Mouse (Mus musculus): ENCODE results near the gene Gm45713. TPM values are rescaled to one million over a fixed set of nuclear protein-coding genes. Genes with fewer than 3 reads are reported as not detected.
"Not testable (repeated sequence)": the region's sequence is repeated elsewhere in the genome, so short reads cannot be mapped to it uniquely, and the experiment has no call there.

The Gm45713 gene
- polyA plus RNA-seq, 1 experiment from 2014 or later: 0.41 TPM

DNA sequence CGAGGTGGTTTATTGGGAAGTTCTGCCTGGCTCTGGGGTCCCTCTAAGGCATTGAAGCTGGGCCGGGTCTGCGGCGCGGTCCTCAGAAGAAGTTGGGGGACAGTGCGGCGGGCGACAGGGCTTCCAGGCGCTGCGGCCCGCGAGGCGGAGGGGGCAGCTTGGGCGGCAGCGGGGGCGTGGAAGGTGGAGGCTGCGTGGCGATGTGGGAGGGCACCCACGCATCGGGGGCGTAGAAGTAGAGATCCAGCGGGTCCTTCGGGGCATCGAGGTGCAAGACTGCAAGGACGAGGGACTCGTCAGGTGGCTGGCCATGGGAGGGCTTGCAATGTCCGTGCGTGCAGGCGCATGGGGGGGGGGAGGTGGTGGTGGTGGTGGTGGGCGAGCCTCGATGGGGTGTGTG is 40.3 kb upstream of the Gm45713 start:
- Histone ChIP-seq H3K4me1 (replicated peaks; ENCODE audit: control insufficient read depth, insufficient read depth, low read length) (0 out of 2 replicates have a peak, but pooled peaks cover 3% of the 10 kb centered on the region), H3K27me3 (replicated peaks; ENCODE audit: control insufficient read depth, insufficient read depth, low read length) (peaks cover 83% of the 10 kb centered on the region), H3K27ac (ENCODE audit: low read depth, low read length) (no peak overlapping the region), H3K9ac (ENCODE audit: low read depth, low read length) (no peak overlapping the region), H3K4me3 (ENCODE audit: low read depth, low read length) (0 out of 2 replicates have a peak overlapping the region, but pooled peaks have one; percentile 12), H3K4me2 (no peak overlapping the region), H3K36me3 (ENCODE audit: control insufficient read depth, insufficient read depth, low read length) (no peaks in the 10 kb centered on the region), H3K9me3 (ENCODE audit: control insufficient read depth, low read length) (0 out of 2 replicates have a peak, but pooled peaks cover under 1% of the 10 kb centered on the region)
- no peak for ATAC-seq (replicated peaks; ENCODE audit: low FRiP score)
- DNase-seq (ENCODE audit: low spot score): no peak
- 6% methylated on average over 31 of the region's 31 CpGs for WGBS

DNA sequence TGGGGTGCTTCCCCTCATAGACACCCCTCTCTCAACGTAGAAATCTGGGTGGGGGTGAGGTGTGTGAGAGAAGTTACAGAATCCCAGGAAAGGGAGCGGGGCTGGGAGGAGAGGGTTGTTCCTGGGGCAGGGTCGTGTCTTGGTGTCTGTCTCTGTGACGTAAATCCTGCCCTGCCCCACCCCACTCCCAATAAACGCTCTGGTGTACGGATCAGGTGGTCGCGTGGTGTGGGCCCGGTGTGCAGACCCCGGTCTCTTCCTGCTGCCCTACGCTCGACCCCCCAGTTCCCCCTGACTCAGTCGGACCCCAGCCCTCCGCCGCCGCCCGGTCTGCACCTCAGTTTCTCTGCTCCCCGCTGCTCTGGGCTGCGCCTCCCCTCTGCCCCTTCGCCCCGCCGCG is 39.9 kb upstream of the Gm45713 start:
- ATAC-seq (replicated peaks; ENCODE audit: low FRiP score): no peak

DNA sequence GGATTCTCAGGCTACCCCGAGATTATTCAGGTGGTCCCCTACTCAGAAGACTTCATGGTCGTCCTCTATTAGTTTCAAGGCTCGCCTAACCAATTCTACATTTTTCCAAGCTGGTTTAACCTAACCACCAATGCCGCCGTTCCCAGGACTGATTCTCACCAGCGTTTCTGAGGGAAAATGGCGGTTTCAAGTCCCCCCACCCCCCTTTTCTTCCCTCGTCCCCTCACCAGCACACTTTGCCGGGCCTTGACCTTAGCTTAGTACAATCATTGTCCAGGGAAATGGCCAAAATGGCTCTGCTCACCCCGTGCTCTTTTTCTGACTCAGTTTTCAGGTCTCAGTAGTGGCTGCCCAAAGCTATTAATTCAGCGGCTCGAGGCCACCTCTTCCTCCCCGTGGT is 39.4 kb upstream of the Gm45713 start:
- Histone ChIP-seq H3K4me3 (ENCODE audit: low read depth, low read length) (no peak overlapping the region), H3K27me3 (replicated peaks; ENCODE audit: control insufficient read depth, insufficient read depth, low read length) (peaks cover 76% of the 10 kb centered on the region), H3K4me1 (replicated peaks; ENCODE audit: control insufficient read depth, insufficient read depth, low read length) (0 out of 2 replicates have a peak, but pooled peaks cover 3% of the 10 kb centered on the region), H3K9ac (ENCODE audit: low read depth, low read length) (no peak overlapping the region), H3K9me3 (ENCODE audit: control insufficient read depth, low read length) (0 out of 2 replicates have a peak, but pooled peaks cover 3% of the 10 kb centered on the region), H3K27ac (ENCODE audit: low read depth, low read length) (no peak overlapping the region), H3K4me2 (no peak overlapping the region), H3K36me3 (ENCODE audit: control insufficient read depth, insufficient read depth, low read length) (no peaks in the 10 kb centered on the region)
- no peak for DNase-seq (ENCODE audit: low spot score)
- WGBS: 5% methylated on average over 13 of the region's 13 CpGs
- no peak for ATAC-seq (replicated peaks; ENCODE audit: low FRiP score)

More for the DNA sequence above, 39.9 kb upstream of the Gm45713 start:
- H3K27me3 ChIP-seq (replicated peaks; ENCODE audit: control insufficient read depth, insufficient read depth, low read length): peaks cover 80% of the 10 kb centered on the region
- WGBS: 4% methylated on average over 23 of the region's 23 CpGs
- H3K4me2 ChIP-seq: no peak overlapping the region
- H3K9me3 ChIP-seq (ENCODE audit: control insufficient read depth, low read length): 0 out of 2 replicates have a peak, but pooled peaks cover 3% of the 10 kb centered on the region
- H3K9ac ChIP-seq (ENCODE audit: low read depth, low read length): no peak overlapping the region
- H3K4me3 ChIP-seq (ENCODE audit: low read depth, low read length): no peak overlapping the region
- no peak for DNase-seq (ENCODE audit: low spot score)
- no peak overlapping the region for H3K27ac ChIP-seq (ENCODE audit: low read depth, low read length)
- no peaks in the 10 kb centered on the region for H3K36me3 ChIP-seq (ENCODE audit: control insufficient read depth, insufficient read depth, low read length)
- H3K4me1 ChIP-seq (replicated peaks; ENCODE audit: control insufficient read depth, insufficient read depth, low read length): 0 out of 2 replicates have a peak, but pooled peaks cover 3% of the 10 kb centered on the region

DNA sequence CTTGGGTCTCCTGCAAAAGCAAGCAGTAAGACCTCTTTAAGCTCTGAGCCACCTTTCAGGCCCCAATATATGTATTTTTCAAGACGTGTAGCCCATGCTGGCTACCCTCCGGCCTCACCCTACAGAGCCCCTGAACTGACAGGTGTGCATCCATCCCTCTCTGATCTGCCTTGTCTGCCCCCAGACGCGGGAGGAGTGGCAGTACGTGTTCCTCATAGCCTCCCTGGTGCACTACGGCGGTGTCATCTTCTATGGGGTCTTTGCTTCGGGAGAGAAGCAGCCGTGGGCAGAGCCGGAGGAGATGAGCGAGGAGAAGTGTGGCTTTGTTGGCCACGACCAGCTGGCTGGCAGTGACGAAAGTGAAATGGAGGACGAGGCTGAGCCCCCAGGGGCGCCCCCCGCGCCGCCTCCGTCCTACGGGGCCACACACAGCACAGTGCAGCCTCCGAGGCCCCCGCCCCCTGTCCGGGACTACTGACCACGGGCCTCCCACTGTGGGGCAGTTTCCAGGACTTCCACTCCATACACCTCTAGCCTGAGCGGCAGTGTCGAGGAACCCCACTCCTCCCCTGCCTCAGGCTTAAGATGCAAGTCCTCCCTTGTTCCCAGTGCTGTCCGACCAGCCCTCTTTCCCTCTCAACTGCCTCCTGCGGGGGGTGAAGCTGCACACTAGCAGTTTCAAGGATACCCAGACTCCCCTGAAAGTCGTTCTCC is 38.7 kb upstream of the Gm45713 start:
- H3K9ac ChIP-seq (ENCODE audit: low read depth, low read length): no peak overlapping the region
- peaks cover 8% of the 10 kb centered on the region for H3K9me3 ChIP-seq (ENCODE audit: control insufficient read depth, low read length)
- ATAC-seq (replicated peaks; ENCODE audit: low FRiP score): no peak
- H3K4me1 ChIP-seq (replicated peaks; ENCODE audit: control insufficient read depth, insufficient read depth, low read length): 0 out of 2 replicates have a peak, but pooled peaks cover 3% of the 10 kb centered on the region
- no peaks in the 10 kb centered on the region for H3K36me3 ChIP-seq (ENCODE audit: control insufficient read depth, insufficient read depth, low read length)
- no peak overlapping the region for H3K4me3 ChIP-seq (ENCODE audit: low read depth, low read length)
- no peak for DNase-seq (ENCODE audit: low spot score)
- H3K27me3 ChIP-seq (replicated peaks; ENCODE audit: control insufficient read depth, insufficient read depth, low read length): peaks cover 70% of the 10 kb centered on the region
- H3K27ac ChIP-seq (ENCODE audit: low read depth, low read length): no peak overlapping the region
- WGBS: 7% methylated on average over 29 of the region's 29 CpGs
- no peak overlapping the region for H3K4me2 ChIP-seq

DNA sequence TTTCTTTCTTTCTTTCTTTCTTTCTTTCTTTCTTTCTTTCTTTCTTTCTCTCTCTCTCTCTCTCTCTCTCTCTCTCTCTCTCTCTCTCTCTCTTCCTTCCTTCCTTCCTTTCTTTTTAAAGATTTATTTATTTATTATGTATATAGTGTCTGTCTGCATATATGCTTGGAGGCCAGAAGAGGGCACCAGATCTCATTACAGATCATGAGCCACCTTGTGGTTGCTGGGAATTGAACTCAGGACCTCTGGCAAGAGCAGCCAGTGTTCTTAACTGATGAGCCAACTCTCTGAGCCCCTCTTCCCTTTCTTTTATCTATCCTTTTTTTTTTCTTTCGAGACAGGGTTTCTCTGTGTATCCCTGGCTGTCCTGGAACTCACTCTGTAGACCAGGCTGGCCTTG is 37.7 kb upstream of the Gm45713 start:
- H3K4me3 ChIP-seq (ENCODE audit: low read depth, low read length); H3K4me1 ChIP-seq (replicated peaks; ENCODE audit: control insufficient read depth, insufficient read depth, low read length); H3K27ac ChIP-seq (ENCODE audit: low read depth, low read length); H3K4me2 ChIP-seq; H3K36me3 ChIP-seq (ENCODE audit: control insufficient read depth, insufficient read depth, low read length); ATAC-seq (replicated peaks; ENCODE audit: low FRiP score); DNase-seq (ENCODE audit: low spot score); H3K9ac ChIP-seq (ENCODE audit: low read depth, low read length): not testable (repeated sequence)
- H3K9me3 ChIP-seq (ENCODE audit: control insufficient read depth, low read length): peaks cover 16% of the 10 kb centered on the region
- 42% methylated on average over 1 of the region's 1 CpGs for WGBS
- H3K27me3 ChIP-seq (replicated peaks; ENCODE audit: control insufficient read depth, insufficient read depth, low read length): peaks cover 70% of the 10 kb centered on the region

DNA sequence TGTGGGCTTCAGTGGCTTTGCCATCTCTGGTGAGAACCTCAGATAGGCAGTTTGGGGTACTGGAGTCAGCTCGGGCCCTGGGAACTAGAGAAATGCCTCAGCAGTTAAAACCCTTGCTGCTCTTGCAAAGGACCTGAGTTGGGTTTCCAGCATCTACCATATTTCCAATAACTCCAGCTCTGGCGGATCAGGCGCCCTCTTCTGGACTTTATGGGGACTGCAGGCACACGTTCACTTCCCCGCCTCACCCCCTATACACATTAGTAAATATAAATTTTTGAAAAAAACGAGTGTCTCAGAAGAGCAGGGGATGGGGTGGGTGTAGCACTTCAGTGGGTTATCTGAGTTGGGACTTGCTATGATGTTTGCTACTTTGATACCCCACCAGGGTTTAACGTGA is 36.9 kb upstream of the Gm45713 start:
- no peak for DNase-seq (ENCODE audit: low spot score)
- no peak overlapping the region for H3K27ac ChIP-seq (ENCODE audit: low read depth, low read length)
- H3K9me3 ChIP-seq (ENCODE audit: control insufficient read depth, low read length): peaks cover 18% of the 10 kb centered on the region
- no peaks in the 10 kb centered on the region for H3K36me3 ChIP-seq (ENCODE audit: control insufficient read depth, insufficient read depth, low read length)
- 52% methylated on average over 7 of the region's 7 CpGs for WGBS
- H3K27me3 ChIP-seq (replicated peaks; ENCODE audit: control insufficient read depth, insufficient read depth, low read length): peaks cover 70% of the 10 kb centered on the region
- no peak overlapping the region for H3K9ac ChIP-seq (ENCODE audit: low read depth, low read length)
- H3K4me2 ChIP-seq: no peak overlapping the region
- 0 out of 2 replicates have a peak, but pooled peaks cover 3% of the 10 kb centered on the region for H3K4me1 ChIP-seq (replicated peaks; ENCODE audit: control insufficient read depth, insufficient read depth, low read length)
- no peak for ATAC-seq (replicated peaks; ENCODE audit: low FRiP score)
- H3K4me3 ChIP-seq (ENCODE audit: low read depth, low read length): no peak overlapping the region

DNA sequence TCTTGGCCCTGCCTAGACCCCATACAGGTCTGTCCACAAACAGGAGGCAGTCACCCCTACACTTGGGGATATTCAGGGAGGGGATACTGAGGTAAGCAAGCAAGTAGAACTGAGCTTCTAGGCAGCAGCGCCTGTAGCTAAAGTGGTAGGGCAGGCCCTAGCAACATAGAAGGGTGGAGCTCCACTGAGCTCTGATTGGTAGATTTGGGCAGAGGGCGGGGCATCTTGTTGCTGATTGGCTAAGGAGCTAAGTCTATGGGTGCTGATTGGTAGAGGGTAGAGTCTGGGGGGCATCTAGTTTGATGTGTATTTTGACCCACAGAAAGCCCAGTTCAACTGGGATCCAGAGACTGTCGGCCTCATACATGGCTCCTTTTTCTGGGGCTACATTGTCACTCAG is 33.5 kb upstream of the Gm45713 start:
- Histone ChIP-seq H3K27ac (ENCODE audit: low read depth, low read length) (no peak overlapping the region), H3K4me1 (replicated peaks; ENCODE audit: control insufficient read depth, insufficient read depth, low read length) (no peaks in the 10 kb centered on the region), H3K36me3 (ENCODE audit: control insufficient read depth, insufficient read depth, low read length) (no peaks in the 10 kb centered on the region), H3K4me2 (no peak overlapping the region), H3K9me3 (ENCODE audit: control insufficient read depth, low read length) (peaks cover 18% of the 10 kb centered on the region), H3K4me3 (ENCODE audit: low read depth, low read length) (no peak overlapping the region), H3K27me3 (replicated peaks; ENCODE audit: control insufficient read depth, insufficient read depth, low read length) (peaks cover 70% of the 10 kb centered on the region), H3K9ac (ENCODE audit: low read depth, low read length) (no peak overlapping the region)
- no peak for ATAC-seq (replicated peaks; ENCODE audit: low FRiP score)
- 83% methylated on average over 3 of the region's 3 CpGs for WGBS
- no peak for DNase-seq (ENCODE audit: low spot score)

DNA sequence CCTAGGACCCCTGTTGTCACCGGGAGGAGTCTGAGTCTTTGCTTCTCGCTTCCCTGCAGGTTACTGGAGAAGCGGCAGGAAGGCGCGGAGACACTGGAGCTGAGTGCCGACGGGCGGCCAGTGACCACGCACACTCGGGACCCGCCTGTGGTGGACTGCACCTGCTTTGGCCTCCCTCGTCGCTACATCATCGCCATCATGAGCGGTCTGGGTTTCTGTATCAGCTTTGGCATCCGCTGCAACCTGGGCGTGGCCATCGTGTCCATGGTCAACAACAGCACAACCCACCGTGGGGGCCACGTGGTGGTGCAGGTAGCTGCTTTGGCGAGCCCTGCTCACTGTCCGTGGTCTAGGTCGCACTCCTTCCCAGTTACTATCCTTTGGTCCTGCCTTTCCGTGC is 32.6 kb upstream of the Gm45713 start:
- Histone ChIP-seq H3K4me2 (no peak overlapping the region), H3K4me1 (replicated peaks; ENCODE audit: control insufficient read depth, insufficient read depth, low read length) (peaks cover 4% of the 10 kb centered on the region), H3K36me3 (ENCODE audit: control insufficient read depth, insufficient read depth, low read length) (no peaks in the 10 kb centered on the region), H3K4me3 (ENCODE audit: low read depth, low read length) (no peak overlapping the region), H3K27ac (ENCODE audit: low read depth, low read length) (no peak overlapping the region), H3K27me3 (replicated peaks; ENCODE audit: control insufficient read depth, insufficient read depth, low read length) (peaks cover 75% of the 10 kb centered on the region), H3K9ac (ENCODE audit: low read depth, low read length) (no peak overlapping the region), H3K9me3 (ENCODE audit: control insufficient read depth, low read length) (peaks cover 18% of the 10 kb centered on the region)
- 8% methylated on average over 24 of the region's 24 CpGs for WGBS
- DNase-seq (ENCODE audit: low spot score): no peak
- no peak for ATAC-seq (replicated peaks; ENCODE audit: low FRiP score)

Data from liver, embryonic 11.5 days (tissue).